Mouse (Mus musculus): ENCODE measurements at regions not wholly inside any gene's neighbourhood (a gene's known extent, or its start where the extent isn't known, plus 50 kb on each side); places are given as distances from the start of the nearest gene placed in this dataset.

DNA sequence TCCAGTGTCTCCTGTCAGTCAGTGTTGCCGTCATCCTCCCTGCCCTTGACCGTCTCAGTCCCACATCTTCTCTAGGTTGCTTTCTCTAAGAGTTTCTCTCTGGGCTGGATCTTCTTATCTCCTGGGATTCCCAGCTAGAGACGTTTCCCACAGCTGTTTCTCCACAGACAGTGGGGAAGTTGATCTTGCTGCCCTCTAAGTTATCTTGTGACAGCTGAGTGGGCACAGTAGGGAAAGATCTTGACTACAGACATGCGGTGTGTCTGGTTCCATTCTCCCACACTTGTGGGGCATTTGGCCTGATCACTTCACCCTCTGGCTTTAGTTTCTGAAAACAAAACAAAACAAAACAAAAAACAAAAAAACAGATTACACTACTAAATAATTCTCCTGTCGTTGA, 165.2 kb upstream of the Tyw5 start:
- ATAC-seq (ENCODE audit: poor library complexity, severe bottlenecking), result no peak

GRCm38 (mm10) chr1:57573829-57574228, 166.9 kb upstream of the Tyw5 start:
- no peak for ATAC-seq (ENCODE audit: poor library complexity, severe bottlenecking)

GRCm38 (mm10) chr1:57574530-57574929, 167.6 kb upstream of the Tyw5 start:
- ATAC-seq (ENCODE audit: poor library complexity, severe bottlenecking), result peak; percentile 85

GRCm38 (mm10) chr1:57576066-57576753, 169.3 kb upstream of the Tyw5 start:
- peak; percentile 83 for ATAC-seq (ENCODE audit: poor library complexity, severe bottlenecking)

GRCm38 (mm10) chr1:57579086-57579485, 172.2 kb upstream of the Tyw5 start:
- ATAC-seq (ENCODE audit: poor library complexity, severe bottlenecking), result no peak

DNA sequence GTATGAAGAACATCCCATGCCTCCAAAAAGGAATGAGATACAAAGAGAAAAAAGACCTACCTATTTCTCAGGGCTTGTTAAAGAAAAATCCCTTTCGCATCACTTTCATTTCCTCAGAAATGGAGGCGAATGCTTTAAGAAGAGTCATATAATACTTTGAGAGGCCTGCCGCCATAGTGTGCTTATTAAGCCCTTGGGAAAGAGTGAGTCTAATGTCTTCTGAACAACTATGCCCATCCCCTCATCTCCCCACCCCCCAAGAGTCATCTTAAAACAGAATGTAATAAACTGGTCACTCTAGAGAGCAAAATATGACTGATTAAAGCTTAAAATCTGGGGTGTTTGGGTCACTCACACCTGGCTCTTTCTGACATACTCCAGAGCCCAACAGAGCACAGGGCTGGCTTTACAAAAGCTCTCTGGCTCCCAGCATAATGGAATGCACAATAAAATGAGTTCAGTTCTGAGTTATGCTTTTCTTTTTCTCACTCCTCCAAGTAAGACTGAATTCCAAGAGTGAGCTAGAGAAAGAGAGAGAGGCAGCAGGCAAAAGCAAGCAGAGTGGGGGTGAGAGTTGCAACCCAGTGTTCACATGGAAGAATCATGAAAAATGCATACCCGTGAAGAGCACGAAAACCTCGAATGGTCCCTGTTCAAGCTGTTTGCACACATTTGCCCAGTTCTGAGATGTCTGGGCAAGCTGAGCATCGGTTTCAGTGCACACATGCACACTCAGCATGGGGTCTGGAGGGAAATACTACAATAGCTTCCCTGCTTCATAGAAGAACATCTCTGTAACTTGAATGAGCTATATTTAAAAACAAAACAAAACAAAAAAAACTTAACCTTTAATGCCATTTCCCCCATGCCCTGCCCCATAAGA, 180.0 kb upstream of the Spats2l start:
- ATAC-seq (ENCODE audit: poor library complexity, severe bottlenecking), result no peak

GRCm38 (mm10) chr1:57594815-57595214, 179.1 kb upstream of the Spats2l start:
- no peak for ATAC-seq (ENCODE audit: poor library complexity, severe bottlenecking)

DNA sequence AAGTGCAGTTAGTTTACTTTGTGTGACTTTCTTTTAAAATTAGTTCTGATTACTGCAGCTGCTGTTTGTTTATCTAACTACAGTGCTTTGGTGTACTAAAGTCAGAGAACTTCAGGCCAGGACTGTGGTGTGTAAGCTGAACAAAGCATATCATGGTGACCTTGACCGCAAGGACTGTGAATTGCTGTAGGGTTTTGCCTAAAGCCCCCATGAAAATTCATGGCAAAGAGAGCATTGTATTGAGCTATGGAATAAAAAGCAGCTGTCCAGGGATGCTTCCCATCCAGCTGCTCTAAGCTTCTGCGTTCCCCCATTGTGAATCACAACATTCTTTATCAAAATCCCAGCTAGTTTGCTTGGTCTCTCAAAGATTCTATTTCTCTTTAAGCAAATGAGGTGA, 173.0 kb upstream of the Spats2l start:
- no peak for ATAC-seq (ENCODE audit: poor library complexity, severe bottlenecking)

DNA sequence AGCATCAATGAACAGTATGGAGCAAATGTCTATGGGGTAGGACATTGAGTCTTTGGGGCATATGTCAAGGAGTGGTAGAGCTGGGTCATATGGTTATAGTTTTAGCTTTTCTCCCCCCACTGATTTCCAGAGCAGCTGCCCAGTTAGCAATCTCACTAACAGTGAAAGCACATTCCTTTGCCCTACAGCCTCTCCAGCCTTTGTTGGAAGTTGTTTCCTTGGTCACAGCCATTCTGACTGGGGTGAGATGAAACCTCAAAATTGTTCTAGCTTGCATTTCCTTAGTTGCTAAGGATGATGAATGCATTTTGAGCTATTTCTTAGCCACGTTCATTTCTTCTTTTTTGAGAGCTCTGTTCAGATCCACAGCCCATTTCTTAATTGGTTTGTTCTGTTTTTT, 168.4 kb upstream of the Spats2l start:
- ATAC-seq (ENCODE audit: poor library complexity, severe bottlenecking), result no peak

GRCm38 (mm10) chr1:57606060-57606683, 167.8 kb upstream of the Spats2l start:
- ATAC-seq (ENCODE audit: poor library complexity, severe bottlenecking), result no peak

- ATAC-seq (ENCODE audit: poor library complexity, severe bottlenecking), result no peak
These were observed 166.9 kb upstream of the Spats2l start for GRCm38 (mm10) chr1:57607026-57607425.

GRCm38 (mm10) chr1:57607626-57608422, 166.1 kb upstream of the Spats2l start:
- ATAC-seq (ENCODE audit: poor library complexity, severe bottlenecking), result no peak

- no peak for ATAC-seq (ENCODE audit: poor library complexity, severe bottlenecking)
These were observed 165.6 kb upstream of the Spats2l start for GRCm38 (mm10) chr1:57608423-57608679.

GRCm38 (mm10) chr1:57609307-57609706, 164.7 kb upstream of the Spats2l start:
- ATAC-seq (ENCODE audit: poor library complexity, severe bottlenecking), result no peak

DNA sequence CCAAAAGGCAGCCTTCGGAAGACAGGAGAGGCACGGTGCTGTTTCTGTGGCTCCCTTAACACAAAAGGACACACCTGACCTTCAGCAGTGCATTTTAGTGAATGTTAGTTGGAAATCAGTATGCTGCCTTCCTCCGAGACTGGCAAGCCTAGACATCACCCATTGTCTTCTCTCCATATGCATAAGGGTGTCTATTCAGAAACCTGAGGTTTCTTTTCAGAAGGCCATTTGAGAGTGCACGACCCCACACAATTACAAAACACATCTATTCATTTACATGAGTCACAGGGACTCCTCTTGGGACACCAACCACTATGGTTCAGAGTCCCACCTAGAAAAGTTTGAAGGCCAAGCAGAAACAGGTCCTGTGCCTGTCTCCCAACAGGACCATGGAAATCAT, 161.8 kb upstream of the Spats2l start:
- no peak for ATAC-seq (ENCODE audit: poor library complexity, severe bottlenecking)

DNA sequence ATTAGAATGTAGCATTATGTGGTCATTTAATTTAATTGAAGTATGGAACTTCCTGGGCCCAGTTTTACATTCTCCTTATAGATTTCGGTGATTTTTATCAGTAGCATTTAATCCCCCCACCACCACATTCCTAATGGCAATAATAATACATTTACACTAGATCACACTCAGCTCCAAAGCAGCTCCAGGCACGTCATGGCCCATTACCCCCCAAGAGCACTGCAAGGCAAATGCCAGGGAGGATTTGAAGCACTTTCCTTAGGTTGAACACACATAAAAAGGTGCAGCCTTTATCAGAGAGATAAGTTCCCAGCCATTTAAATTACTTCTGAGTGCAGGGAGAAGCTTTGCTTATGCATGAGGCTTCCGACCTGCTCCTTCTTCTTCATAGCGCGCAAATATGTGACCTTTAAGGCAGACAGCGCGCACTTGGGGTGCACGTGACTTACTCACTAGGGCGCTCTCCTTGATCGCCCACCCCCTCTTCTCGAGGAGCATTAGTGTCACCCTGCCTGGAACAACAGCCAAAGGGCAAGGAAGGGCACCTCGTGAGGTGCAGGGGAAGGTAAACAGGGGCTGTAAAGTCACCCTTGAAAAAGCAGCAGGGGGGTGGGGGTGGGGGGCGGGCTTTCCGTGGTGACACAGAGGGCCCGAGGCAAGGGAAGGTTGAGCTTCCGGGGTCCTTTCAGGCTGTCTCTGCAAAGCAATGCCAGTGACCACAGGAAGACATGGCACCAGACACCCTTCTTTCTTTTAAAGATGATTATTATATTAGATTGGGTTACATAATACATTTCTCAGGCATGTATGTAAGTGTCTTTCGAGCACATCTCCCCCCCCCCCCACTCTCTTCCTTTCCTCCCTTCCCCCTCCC, 160.8 kb upstream of the Spats2l start:
- no peak for ATAC-seq (ENCODE audit: poor library complexity, severe bottlenecking)

GRCm38 (mm10) chr1:57615155-57615554, 158.8 kb upstream of the Spats2l start:
- no peak for ATAC-seq (ENCODE audit: poor library complexity, severe bottlenecking)

- ATAC-seq (ENCODE audit: poor library complexity, severe bottlenecking), result no peak
These were observed 156.6 kb upstream of the Spats2l start for GRCm38 (mm10) chr1:57617316-57617715.

GRCm38 (mm10) chr1:57622561-57622960, 151.4 kb upstream of the Spats2l start:
- no peak for ATAC-seq (ENCODE audit: poor library complexity, severe bottlenecking)

DNA sequence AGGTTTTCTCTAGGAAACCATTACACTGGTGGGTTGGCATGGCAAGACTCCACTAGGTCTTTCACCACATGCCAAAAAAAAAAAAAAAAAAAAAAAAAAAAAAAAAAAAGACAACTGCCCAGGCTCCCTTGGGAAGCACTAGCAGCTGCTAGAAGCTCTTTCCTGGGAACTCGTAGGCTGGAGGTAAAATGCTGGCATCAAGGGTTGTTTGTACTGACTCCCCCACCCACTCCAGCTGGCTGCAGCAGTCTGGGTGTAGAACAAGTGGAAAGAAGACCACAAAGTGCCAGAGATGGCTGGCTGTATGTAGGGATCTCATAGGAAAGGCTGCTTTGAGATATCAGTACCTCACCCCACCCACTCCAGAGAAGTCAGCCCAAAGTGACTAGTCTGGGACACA, 140.0 kb upstream of the Spats2l start:
- no peak for ATAC-seq (ENCODE audit: poor library complexity, severe bottlenecking)
